Mouse (Mus musculus): ENCODE measurements around the gene Gm20894.
"Not testable (repeated sequence)": the region's sequence is repeated elsewhere in the genome, so short reads cannot be mapped to it uniquely, and the experiment has no call there.

Gm20894 gene

GRCm38 (mm10) chrY:28271412-28271811 lies at the start of gene Gm20894:
Gm20894 (minus strand) TSS chrY:28271512.
- not testable (repeated sequence) for DNase-seq
